Mouse (Mus musculus) CH12.LX (cell line): ENCODE data around the gene Ccdc88a.

Experiments
- CHD1 ChIP-seq: IDR thresholded peaks from 2 replicates; pipeline ENCODE4 v1.6.1; 2012; ENCODE audit warnings: low read depth, low read length, improper control_type of control experiment, inconsistent platforms
- CTCF ChIP-seq, 2 experiments: IDR thresholded peaks in 1 of 2; conservative IDR thresholded peaks in 1 of 2; 2 replicates each; pipeline ENCODE4 v1.5.1; 2011 to 2012; ENCODE audit warnings: low read depth in 2 of 2, low read length in 2 of 2, improper control_type of control experiment in 1 of 2, inconsistent platforms in 1 of 2, mild to moderate bottlenecking in 1 of 2, moderate library complexity in 1 of 2
- EP300 ChIP-seq: IDR thresholded peaks from 2 replicates; pipeline ENCODE4 v1.6.1; 2011; ENCODE audit warnings: low read length, improper control_type of control experiment
- JUND ChIP-seq: conservative IDR thresholded peaks from 2 replicates; pipeline ENCODE4 v1.6.1; 2011; ENCODE audit warnings: low read depth, low read length, improper control_type of control experiment
- MAFK ChIP-seq: IDR thresholded peaks from 2 replicates; pipeline ENCODE4 v1.6.1; 2011; ENCODE audit warnings: low read length, improper control_type of control experiment; ENCODE audit not compliant: insufficient replicate concordance
- MAX ChIP-seq: IDR thresholded peaks from 2 replicates; pipeline ENCODE4 v1.6.1; 2011; ENCODE audit warnings: low read length, improper control_type of control experiment
- MEF2A ChIP-seq: IDR thresholded peaks from 2 replicates; pipeline ENCODE4 v1.6.1; 2014; ENCODE audit warnings: low read depth, mild to moderate bottlenecking, inconsistent platforms, low read length, improper control_type of control experiment, borderline replicate concordance
- POLR2A ChIP-seq: IDR thresholded peaks from 2 replicates; pipeline ENCODE4 v1.6.1; 2011; ENCODE audit warnings: low read depth, mild to moderate bottlenecking, improper control_type of control experiment, low read length
- RCOR1 ChIP-seq: conservative IDR thresholded peaks from 2 replicates; pipeline ENCODE4 v1.6.1; 2012; ENCODE audit warnings: low read depth, mild to moderate bottlenecking, inconsistent platforms, low read length, improper control_type of control experiment
- SIN3A ChIP-seq: IDR thresholded peaks from 2 replicates; pipeline ENCODE4 v1.6.1; 2012; ENCODE audit warnings: low read length, improper control_type of control experiment, inconsistent platforms
- USF1 ChIP-seq: IDR thresholded peaks from 2 replicates; pipeline ENCODE4 v1.6.1; 2014; ENCODE audit warnings: low read depth, mild to moderate bottlenecking, inconsistent platforms, low read length, improper control_type of control experiment
- USF2 ChIP-seq: conservative IDR thresholded peaks from 2 replicates; pipeline ENCODE4 v1.6.1; 2011; ENCODE audit warnings: low read depth, low read length, improper control_type of control experiment

DNA sequence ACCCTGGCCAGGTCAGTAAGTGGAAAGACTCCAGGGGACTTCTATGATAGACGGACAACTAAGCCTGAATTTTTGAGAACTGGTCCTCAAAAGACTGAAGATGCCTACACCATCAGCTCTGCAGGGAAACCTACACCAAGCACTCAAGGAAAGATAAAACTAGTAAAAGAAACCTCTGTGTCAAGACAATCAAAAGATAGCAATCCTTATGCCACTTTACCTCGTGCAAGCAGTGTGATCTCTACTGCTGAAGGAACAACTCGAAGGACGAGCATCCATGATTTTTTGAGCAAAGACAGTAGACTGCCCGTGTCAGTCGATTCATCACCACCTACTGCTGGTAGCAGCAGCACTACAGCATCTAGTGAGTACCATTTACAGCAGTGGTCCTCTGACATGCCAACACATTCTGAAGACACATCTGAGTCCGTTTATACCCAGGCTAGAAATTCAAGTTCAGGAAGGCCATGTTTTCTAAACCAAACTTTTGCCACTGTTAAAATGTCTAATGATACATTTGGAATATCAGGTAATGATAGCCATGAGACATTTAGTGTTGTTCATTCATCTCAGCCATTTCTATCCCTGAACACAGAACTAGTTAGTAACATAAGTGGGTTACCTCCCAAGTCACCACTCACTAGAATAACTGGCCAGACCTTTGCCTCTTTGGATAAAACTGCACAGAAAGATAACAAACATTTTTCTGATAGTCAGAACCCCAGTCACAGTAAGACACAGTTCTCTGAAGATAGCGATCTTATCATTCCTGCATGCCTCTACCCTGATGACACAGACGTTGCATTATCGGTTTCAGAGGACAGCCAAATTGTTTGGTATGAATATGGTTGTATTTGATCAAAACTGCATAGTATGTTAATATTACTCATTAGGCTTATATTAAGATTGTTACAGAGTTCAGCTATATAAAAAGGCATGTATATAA, 130.8 kb downstream of the Ccdc88a start:
- no peak for TF ChIP-seq MAX
- TF ChIP-seq MEF2A: no peak
- no peak for TF ChIP-seq POLR2A
- TF ChIP-seq EP300: no peak
- TF ChIP-seq SIN3A: no peak
- no peak for TF ChIP-seq CTCF (conservative IDR thresholded peaks at IDR 0.05 in 1 of 2, IDR thresholded peaks at IDR 0.05 in 1 of 2; ENCODE audit: low read depth in 2 of 2, low read length in 2 of 2)
- no peak for TF ChIP-seq USF1
- no peak for TF ChIP-seq RCOR1
- no peak for TF ChIP-seq USF2
- no peak for TF ChIP-seq CHD1
- no peak for TF ChIP-seq JUND
- no peak for TF ChIP-seq MAFK
